Mouse (Mus musculus) frontal cortex, adult (tissue): ENCODE data around the gene Gpr61.

Source experiments
- ATAC-seq: cut with Nextera tagmentation; 2 replicates; pipeline ENCODE4 v1.9.2; 2017; ENCODE audit warnings: mild to moderate bottlenecking, moderate library complexity, mixed read lengths; ENCODE audit not compliant: low TSS enrichment

Gpr61 gene

GRCm38 (mm10) chr3:108178756-108179715, 24.4 kb upstream of the Gpr61 start:
- no peak for ATAC-seq

- peak; percentile 95 for ATAC-seq
These were observed 20.2 kb upstream of the Gpr61 start for GRCm38 (mm10) chr3:108174672-108175531.

GRCm38 (mm10) chr3:108169199-108169598, 14.5 kb upstream of the Gpr61 start:
- ATAC-seq, result no peak

- no peak for ATAC-seq
These were observed 12.8 kb upstream of the Gpr61 start for GRCm38 (mm10) chr3:108167499-108167898.

- peak; percentile 57 for ATAC-seq
These were observed 12.0 kb upstream of the Gpr61 start for GRCm38 (mm10) chr3:108166486-108167211.

- no peak for ATAC-seq
These were observed 11.0 kb upstream of the Gpr61 start for GRCm38 (mm10) chr3:108165532-108166315.

GRCm38 (mm10) chr3:108164807-108165206, 10.1 kb upstream of the Gpr61 start:
- ATAC-seq, result peak; percentile 71

- ATAC-seq, result no peak
These were observed 9.4 kb upstream of the Gpr61 start for GRCm38 (mm10) chr3:108164091-108164490.

GRCm38 (mm10) chr3:108158383-108159037, 3.8 kb upstream of the Gpr61 start:
- ATAC-seq, result peak; percentile 85

GRCm38 (mm10) chr3:108152290-108152689, 2.4 kb downstream of the Gpr61 start:
- no peak for ATAC-seq

- peak; percentile 58; the same call in 1 of the 2 replicates for ATAC-seq
These were observed 7.1 kb downstream of the Gpr61 start for GRCm38 (mm10) chr3:108147386-108148235.

GRCm38 (mm10) chr3:108146671-108147070, 8.0 kb downstream of the Gpr61 start:
- ATAC-seq, result no peak

GRCm38 (mm10) chr3:108145534-108146445, 8.9 kb downstream of the Gpr61 start, which contains the start of gene Gnai3:
Gnai3 (minus strand) TSS chr3:108146146.
- ATAC-seq, result peak; percentile 94

- ATAC-seq, result no peak
These were observed 13.9 kb downstream of the Gpr61 start for GRCm38 (mm10) chr3:108140786-108141185.

- no peak for ATAC-seq
These were observed 15.6 kb downstream of the Gpr61 start for GRCm38 (mm10) chr3:108139113-108139512.

GRCm38 (mm10) chr3:108134701-108135100, 20.0 kb downstream of the Gpr61 start:
- peak; percentile 97 for ATAC-seq

GRCm38 (mm10) chr3:108132484-108132883, 22.2 kb downstream of the Gpr61 start:
- no peak for ATAC-seq

- ATAC-seq, result no peak
These were observed 22.9 kb downstream of the Gpr61 start for GRCm38 (mm10) chr3:108131821-108132220.
